Mouse (Mus musculus) lung, embryonic 14.5 days (tissue): ENCODE results near the gene Myh15. TPM values are rescaled to one million over a fixed set of nuclear protein-coding genes. Genes with fewer than 3 reads are reported as not detected.

ENCODE experiments used
- ATAC-seq: fragments of 200-750 bp; cut with Nextera tagmentation; 2 replicates; pipeline ENCODE4 v1.8.0; 2017; ENCODE audit warnings: mild to moderate bottlenecking, moderate TSS enrichment, moderate library complexity; ENCODE audit not compliant: insufficient read depth
- DNase-seq: peaks from one replicate; pipeline ENCODE4 v3.0.0-alpha.2; 2015
- H3K27ac ChIP-seq: fragments of 300-500 bp; sonication (generic); 2 replicates; pipeline ENCODE4 v1.5.1; 2014; ENCODE audit warnings: low read depth, mild to moderate bottlenecking, moderate library complexity
- H3K27me3 ChIP-seq: fragments of 300-500 bp; sonication (generic); 2 replicates; pipeline ENCODE4 v1.6.1; 2014; ENCODE audit warnings: low read length, control low read depth; ENCODE audit not compliant: insufficient read depth
- H3K36me3 ChIP-seq: fragments of 300-500 bp; sonication (generic); 2 replicates; pipeline ENCODE4 v1.6.1; 2014; ENCODE audit warnings: control low read depth; ENCODE audit not compliant: insufficient read depth
- H3K4me1 ChIP-seq: fragments of 300-500 bp; sonication (generic); 2 replicates; pipeline ENCODE4 v1.6.1; 2014; ENCODE audit warnings: antibody characterized with exemption, control low read depth; ENCODE audit not compliant: insufficient read depth
- H3K4me2 ChIP-seq: fragments of 300-500 bp; sonication (generic); 2 replicates; pipeline ENCODE4 v1.6.1; 2014; ENCODE audit warnings: mild to moderate bottlenecking
- H3K4me3 ChIP-seq: fragments of 300-500 bp; sonication (generic); 2 replicates; pipeline ENCODE4 v1.5.1; 2014; ENCODE audit warnings: low read depth, low read length
- H3K9ac ChIP-seq: fragments of 300-500 bp; sonication (generic); 2 replicates; pipeline ENCODE4 v1.6.1; 2014
- H3K9me3 ChIP-seq: fragments of 300-500 bp; sonication (generic); 2 replicates; pipeline ENCODE4 v1.6.1; 2016; ENCODE audit warnings: low read depth, low read length, control low read depth
- CTCF ChIP-seq: IDR thresholded peaks from 2 replicates; pipeline ENCODE4 v1.5.1; 2016; ENCODE audit warnings: antibody characterized with exemption, low read depth
- WGBS: fragments of 180-500 bp; shearing (Covaris S2); extraction: QIAGEN DNeasy Blood & Tissue Kit; methylation state at CpG from one replicate; pipeline ENCODE4 v1.1.7; 2014; 5-methylcytosine and 5-hydroxymethylcytosine counted together
- polyA plus RNA-seq: library from polyadenylated mRNA; unstranded; fragments of >200 nt; fragmentation: Nextera tagmentation; extraction: Ambion mirVana; gene quantifications from 2 replicates; pipeline ENCODE4 v1.2.1, GENCODE M21; 2014

Gene Myh15
- not detected in 2 replicates for polyA plus RNA-seq

- Histone ChIP-seq H3K27ac (no peak within 1 kb of the TSS), H3K9ac (no peak within 1 kb of the TSS), H3K36me3 (no peaks in the 10 kb centered on the region), H3K4me3 (no peak within 1 kb of the TSS), H3K4me2 (no peak within 1 kb of the TSS), H3K4me1 (no peaks in the 10 kb centered on the region), H3K27me3 (no peaks in the 10 kb centered on the region), H3K9me3 (no peaks in the 10 kb centered on the region)
- 94% methylated on average over 1 of the region's 1 CpGs for WGBS
- no peak for DNase-seq
- no peak for ATAC-seq
- TF ChIP-seq CTCF: no peak
Measured at GRCm38 (mm10) chr16:49057186-49057585, at the start of gene Myh15. Gene Myh15, plus strand, starts transcription at chr16:49057486.

DNA sequence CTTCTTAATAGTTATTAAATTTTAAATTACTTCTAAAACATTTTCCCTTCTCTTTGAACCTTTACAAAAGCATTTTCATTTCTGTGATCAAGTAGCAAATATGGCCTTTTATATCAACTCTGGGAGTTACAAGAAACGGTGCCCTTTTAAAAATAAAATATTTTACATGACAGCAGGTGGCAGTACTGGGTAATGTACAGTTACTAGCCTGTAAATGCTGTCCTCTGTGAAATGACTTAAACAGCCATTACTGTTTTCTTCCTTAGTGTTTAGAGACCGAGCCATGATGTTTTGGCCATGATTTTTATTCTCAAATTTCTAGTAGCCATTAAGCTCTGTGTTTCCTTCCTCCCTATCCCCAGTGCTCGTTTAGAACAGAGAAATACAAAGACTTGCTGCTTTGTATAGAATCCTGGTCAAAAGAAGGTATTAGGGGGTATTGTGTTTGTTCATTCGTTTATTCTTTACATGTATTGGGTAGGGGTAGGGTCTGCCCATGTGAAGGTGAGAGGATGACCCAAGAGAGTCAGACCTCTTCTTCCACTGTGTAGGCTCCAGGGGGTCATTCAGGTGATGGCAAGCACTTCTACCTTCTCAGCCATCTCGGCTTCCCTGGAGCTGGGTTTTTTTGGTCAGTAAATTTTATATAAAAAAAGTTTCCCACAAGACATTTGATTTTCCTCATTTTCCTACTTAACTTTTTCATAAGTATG lies 40.5 kb upstream of the Myh15 start:
- DNase-seq (peak; percentile 73), ATAC-seq (no peak; the same call in 1 of the 2 replicates)
- WGBS: 76% methylated on average over 5 of the region's 5 CpGs
- Histone ChIP-seq H3K9me3 (no peaks in the 10 kb centered on the region), H3K27ac (no peak overlapping the region), H3K4me1 (no peaks in the 10 kb centered on the region), H3K4me3 (no peak overlapping the region), H3K4me2 (no peak overlapping the region), H3K27me3 (no peaks in the 10 kb centered on the region), H3K36me3 (peaks cover 55% of the 10 kb centered on the region), H3K9ac (no peak overlapping the region)
- peak; percentile 43 for TF ChIP-seq CTCF

DNA sequence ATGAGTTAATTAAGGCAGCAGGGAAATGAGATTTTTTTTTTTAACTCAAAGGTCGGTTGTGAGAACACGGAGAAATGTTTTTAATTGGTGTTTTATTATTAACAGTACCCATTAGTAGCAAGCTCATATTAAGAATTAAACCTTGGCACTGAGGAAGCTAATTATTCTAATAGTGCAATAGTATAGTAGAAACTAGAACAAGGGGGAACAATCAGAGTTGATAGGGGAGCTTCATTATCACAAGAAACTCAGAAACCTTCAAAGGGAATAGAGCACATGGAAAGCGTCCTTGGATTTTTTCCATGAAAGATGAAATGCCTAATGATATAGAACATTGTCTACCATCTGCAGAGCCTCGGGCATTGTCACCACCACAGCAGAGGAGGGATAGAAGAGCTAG lies 21.4 kb upstream of the Myh15 start:
- no peak overlapping the region for H3K9ac ChIP-seq
- ATAC-seq (no peak), DNase-seq (no peak)
- WGBS: 72% methylated on average over 4 of the region's 4 CpGs
- H3K4me3 ChIP-seq: no peak overlapping the region
- H3K27me3 ChIP-seq: no peaks in the 10 kb centered on the region
- no peak for TF ChIP-seq CTCF
- H3K4me2 ChIP-seq: no peak overlapping the region
- no peaks in the 10 kb centered on the region for H3K36me3 ChIP-seq
- no peak overlapping the region for H3K27ac ChIP-seq
- H3K9me3 ChIP-seq: no peaks in the 10 kb centered on the region
- H3K4me1 ChIP-seq: no peaks in the 10 kb centered on the region

- Histone ChIP-seq H3K27me3 (no peaks in the 10 kb centered on the region), H3K4me3 (no peak overlapping the region), H3K4me2 (no peak overlapping the region), H3K9me3 (no peaks in the 10 kb centered on the region), H3K27ac (no peak overlapping the region), H3K36me3 (no peaks in the 10 kb centered on the region), H3K9ac (no peak overlapping the region), H3K4me1 (no peaks in the 10 kb centered on the region)
- DNase-seq: no peak
- TF ChIP-seq CTCF: no peak
- 56% methylated on average over 4 of the region's 4 CpGs for WGBS
- ATAC-seq: no peak
Measured at GRCm38 (mm10) chr16:49037771-49038170, 19.5 kb upstream of the Myh15 start.

DNA sequence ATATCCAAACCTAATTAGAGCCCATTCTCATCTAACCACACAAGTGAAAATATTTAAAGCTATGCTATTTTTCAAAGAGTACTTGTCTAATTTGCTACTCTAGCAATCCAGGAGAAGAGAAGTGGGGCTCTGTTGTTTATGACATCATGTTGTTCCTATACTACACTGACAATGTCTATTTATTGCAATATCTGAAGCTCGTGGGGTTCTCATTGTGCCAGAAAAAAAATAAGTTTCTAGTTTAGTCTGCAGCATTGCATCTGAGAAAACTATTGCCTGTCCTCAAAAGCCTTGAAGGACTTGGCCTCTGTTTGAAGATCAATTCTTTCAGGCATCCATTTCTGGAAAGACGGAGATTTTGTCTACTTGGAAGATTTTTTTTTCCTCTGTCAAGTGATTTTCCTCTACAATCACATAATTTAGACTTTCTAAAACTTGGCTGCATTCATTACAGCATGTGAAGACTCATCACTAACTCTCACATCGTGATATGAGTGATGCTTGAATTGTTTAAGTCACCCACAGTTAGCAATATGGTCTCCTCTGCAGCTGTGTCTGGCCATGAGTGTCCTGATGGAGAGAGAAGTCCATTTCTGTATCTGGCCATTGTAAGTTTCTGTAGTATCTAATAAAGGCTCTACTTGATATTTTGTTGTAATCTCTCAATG lies 16.6 kb upstream of the Myh15 start:
- no peaks in the 10 kb centered on the region for H3K9me3 ChIP-seq
- H3K4me1 ChIP-seq: no peaks in the 10 kb centered on the region
- H3K4me3 ChIP-seq: no peak overlapping the region
- H3K9ac ChIP-seq: no peak overlapping the region
- no peak for TF ChIP-seq CTCF
- ATAC-seq: peak; percentile 87
- no peak overlapping the region for H3K27ac ChIP-seq
- WGBS: 40% methylated on average over 3 of the region's 3 CpGs
- DNase-seq: peak; percentile 61
- H3K36me3 ChIP-seq: no peaks in the 10 kb centered on the region
- H3K4me2 ChIP-seq: no peak overlapping the region
- H3K27me3 ChIP-seq: no peaks in the 10 kb centered on the region

- Histone ChIP-seq H3K27ac (no peak overlapping the region), H3K4me3 (no peak overlapping the region), H3K4me2 (no peak overlapping the region), H3K9me3 (no peaks in the 10 kb centered on the region), H3K9ac (no peak overlapping the region), H3K4me1 (no peaks in the 10 kb centered on the region), H3K36me3 (no peaks in the 10 kb centered on the region), H3K27me3 (no peaks in the 10 kb centered on the region)
- no peak for DNase-seq
- TF ChIP-seq CTCF: no peak
- no peak for ATAC-seq
Measured at GRCm38 (mm10) chr16:49049214-49049613, 8.1 kb upstream of the Myh15 start.

DNA sequence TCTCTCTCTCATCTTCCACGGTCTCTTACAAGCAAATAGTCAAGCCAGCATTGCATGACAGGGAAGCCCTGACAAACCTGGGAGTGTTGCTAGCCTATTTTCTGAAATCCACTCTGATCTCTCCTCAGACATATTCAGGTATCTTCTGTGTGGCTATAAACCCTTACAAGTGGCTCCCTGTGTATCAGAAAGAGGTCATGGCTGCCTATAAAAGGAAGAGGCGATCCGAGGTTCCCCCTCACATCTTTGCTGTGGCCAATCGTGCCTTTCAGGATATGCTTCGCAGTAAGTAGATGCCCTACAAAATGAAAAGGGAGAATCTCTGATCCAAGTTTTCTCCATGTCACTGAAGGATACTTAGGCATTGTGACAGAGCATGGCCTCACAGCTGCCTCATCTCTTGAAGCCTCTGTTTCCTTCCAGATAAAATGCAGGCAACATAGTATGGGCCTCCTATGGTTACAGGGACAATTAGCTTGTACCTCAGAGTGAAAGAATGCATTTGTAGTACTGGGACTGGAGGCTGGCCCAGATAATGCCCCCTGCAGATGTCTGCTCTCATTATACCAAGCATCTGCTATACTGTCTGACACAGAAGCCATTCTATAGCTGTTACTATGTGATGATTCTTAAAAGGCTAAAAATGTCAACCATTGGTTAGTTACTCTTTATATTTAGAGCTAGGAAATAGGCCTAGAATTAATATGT lies 12.1 kb downstream of the Myh15 start:
- no peak overlapping the region for H3K27ac ChIP-seq
- DNase-seq (no peak), ATAC-seq (no peak)
- no peaks in the 10 kb centered on the region for H3K4me1 ChIP-seq
- H3K27me3 ChIP-seq: no peaks in the 10 kb centered on the region
- H3K9ac ChIP-seq: no peak overlapping the region
- H3K4me2 ChIP-seq: no peak overlapping the region
- H3K9me3 ChIP-seq: no peaks in the 10 kb centered on the region
- WGBS: 80% methylated on average over 5 of the region's 5 CpGs
- no peaks in the 10 kb centered on the region for H3K36me3 ChIP-seq
- no peak overlapping the region for H3K4me3 ChIP-seq
- no peak for TF ChIP-seq CTCF
